Mouse (Mus musculus) cerebellum, postnatal 10 days (tissue): ENCODE data around the gene Dab2ip.
A peak's percentile ranks its signal among the peaks of the same experiment; 100 is the strongest.

Source experiments
- DNase-seq, 2 experiments: peaks; one replicate each; pipeline ENCODE4 v3.0.0; 2021; ENCODE audit warnings: mixed read lengths in 2 of 2

Dab2ip gene

GRCm38 (mm10) chr2:35761458-35761857 is 203.4 kb downstream of the Dab2ip start:
- DNase-seq, result no peak

DNA sequence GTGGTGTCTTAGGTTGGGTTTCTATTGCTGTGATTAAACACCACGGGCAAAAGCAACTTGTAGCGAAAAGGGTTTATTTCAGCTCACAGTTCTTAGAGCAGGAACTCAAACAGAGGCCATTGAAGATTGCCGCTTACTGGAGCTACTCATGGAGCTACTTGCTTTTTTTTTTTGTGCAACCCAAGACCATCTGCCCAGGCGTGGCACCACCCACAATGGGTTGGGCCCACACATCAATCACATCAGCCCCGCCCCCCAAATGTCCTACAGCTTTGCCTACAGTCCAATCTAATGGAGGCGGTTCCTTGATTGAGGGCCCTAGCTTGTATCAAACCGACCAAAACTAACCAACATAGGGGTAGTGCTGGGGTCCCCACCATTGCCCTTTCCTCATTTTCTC is 205.8 kb downstream of the Dab2ip start:
- DNase-seq, result no peak

DNA sequence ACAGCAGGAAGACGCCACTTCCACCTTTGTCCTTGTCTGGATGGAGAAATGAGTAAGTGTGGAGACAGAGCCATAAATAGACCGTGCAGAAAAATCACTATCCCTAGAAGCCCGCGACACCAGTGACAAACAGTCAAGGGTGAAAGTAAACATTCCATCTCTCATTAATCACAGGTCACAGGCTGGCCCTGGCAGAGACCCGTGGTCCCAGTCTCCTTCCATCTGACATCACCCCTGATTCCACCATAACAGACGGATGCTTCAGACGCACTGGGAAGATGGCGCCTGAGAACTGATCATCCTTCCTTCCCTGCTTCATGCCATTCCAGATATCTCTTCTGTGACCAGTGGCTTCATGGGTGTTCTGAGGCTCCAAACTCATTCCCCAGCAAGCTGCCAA is 206.3 kb downstream of the Dab2ip start:
- no peak for DNase-seq

DNA sequence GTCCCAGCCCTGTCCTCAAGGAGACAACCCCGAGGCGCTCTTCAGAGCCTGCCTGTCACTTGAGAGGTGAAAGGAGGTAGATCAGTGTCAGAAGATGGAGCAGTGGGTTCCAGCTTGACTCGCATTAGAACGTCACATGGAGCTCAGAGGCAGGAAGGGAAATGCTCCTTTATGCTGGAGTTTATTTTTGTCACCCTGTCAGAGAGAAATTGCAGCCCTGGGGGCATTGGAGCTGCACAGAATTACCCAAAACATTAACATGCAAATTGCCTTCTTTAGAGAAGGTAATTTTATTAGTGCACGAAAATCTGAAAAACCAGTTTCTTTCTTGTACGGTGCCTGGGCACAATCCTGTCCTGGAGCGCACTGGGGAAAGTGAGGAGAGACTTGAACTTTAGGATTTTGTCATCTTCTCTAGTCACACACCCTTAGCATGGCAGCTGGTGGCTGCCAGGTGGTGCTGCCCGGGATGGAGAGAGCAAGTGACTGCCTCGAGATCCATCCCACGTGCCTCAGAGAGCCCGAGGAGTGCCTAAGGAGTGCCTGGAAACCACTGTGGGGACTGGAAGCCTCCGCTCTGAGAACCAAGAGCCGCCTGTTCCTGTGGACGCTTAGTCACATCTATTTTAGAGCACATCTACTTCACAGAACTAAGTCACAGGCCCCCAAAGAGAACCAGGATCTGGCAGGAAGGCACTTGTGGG is 209.9 kb downstream of the Dab2ip start:
- peak in 1 of 2 experiments; percentile 35 for DNase-seq

- no peak for DNase-seq
These were observed 210.6 kb downstream of the Dab2ip start for GRCm38 (mm10) chr2:35768538-35769238.

GRCm38 (mm10) chr2:35769398-35769797 is 211.3 kb downstream of the Dab2ip start:
- no peak for DNase-seq

DNA sequence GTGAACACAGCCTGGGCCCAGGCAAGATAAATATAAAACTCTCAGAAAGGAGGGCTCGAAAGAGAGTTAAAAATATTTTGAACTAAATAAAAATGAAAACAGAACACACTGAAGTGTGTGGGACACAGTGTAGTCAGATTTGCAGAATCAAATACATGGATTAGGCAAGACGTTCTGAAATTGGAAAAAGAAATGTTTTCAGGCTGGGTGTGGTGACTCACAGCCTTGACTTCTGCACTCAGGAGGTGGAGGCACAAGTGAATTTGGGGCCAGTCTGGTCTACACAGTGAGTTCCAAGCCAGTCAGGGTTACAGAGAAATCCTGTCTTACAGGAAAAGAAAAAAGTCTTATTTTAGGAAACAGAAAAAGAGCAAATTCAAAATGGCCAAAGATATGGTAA is 212.5 kb downstream of the Dab2ip start:
- DNase-seq, result no peak

- peak; percentile 38 to 44 for DNase-seq
These were observed 217.6 kb downstream of the Dab2ip start for GRCm38 (mm10) chr2:35775651-35776055.

DNA sequence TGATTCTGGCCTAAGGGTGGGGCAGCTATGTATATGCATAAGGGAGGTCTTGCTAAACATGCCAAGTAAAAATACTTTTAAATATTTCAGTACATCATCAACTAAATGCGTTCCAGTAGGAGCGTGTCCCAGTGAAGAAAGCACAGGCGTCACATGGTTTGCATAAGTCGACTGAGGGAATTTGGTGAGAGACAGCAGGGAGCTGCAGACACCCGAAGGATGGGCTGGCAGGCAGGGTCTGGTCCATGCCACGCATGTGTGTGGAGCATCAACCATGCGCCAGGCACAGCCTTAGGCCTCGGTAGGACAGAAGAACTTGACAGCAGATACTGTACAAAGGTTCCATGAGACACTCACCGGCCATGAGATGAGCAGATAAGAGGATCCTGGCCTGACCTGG is 218.9 kb downstream of the Dab2ip start:
- no peak for DNase-seq

- no peak for DNase-seq
These were observed 221.2 kb downstream of the Dab2ip start for GRCm38 (mm10) chr2:35779266-35779665.
